Mouse (Mus musculus): Measurements from ENCODE around the gene Zxdc.

Gene Zxdc

GRCm38 (mm10) chr6:90452603-90453002 lies 83.3 kb downstream of the Zxdc start:
- DNase-seq (ENCODE audit: low spot score in 2 of 2), result no peak
